Mouse (Mus musculus) hindbrain, embryonic 11.5 days (tissue): ENCODE measurements around the gene Pknox2. TPM values are rescaled to one million over a fixed set of nuclear protein-coding genes. Genes with fewer than 3 reads are reported as not detected.

ENCODE experiments used
- ATAC-seq: fragments of 200-750 bp; cut with Nextera tagmentation; 2 replicates; pipeline ENCODE4 v1.8.0; 2017; ENCODE audit warnings: mild to moderate bottlenecking, moderate TSS enrichment, moderate library complexity; ENCODE audit not compliant: low FRiP score
- DNase-seq: peaks from one replicate; pipeline ENCODE4 v3.0.0-alpha.2; 2015; ENCODE audit warnings: low spot score
- H3K27ac ChIP-seq: fragments of 300-500 bp; sonication (generic); 2 replicates; pipeline ENCODE4 v1.5.1; 2014; ENCODE audit warnings: mild to moderate bottlenecking, low read depth, low read length
- H3K27me3 ChIP-seq: fragments of 300-500 bp; sonication (generic); 2 replicates; pipeline ENCODE4 v1.6.1; 2014; ENCODE audit warnings: mild to moderate bottlenecking, low read length, moderate library complexity, mixed read lengths; ENCODE audit not compliant: control insufficient read depth, insufficient read depth
- H3K36me3 ChIP-seq: fragments of 300-500 bp; sonication (generic); 2 replicates; pipeline ENCODE4 v1.6.1; 2014; ENCODE audit warnings: mild to moderate bottlenecking, low read length, moderate library complexity, mixed read lengths; ENCODE audit not compliant: control insufficient read depth, insufficient read depth
- H3K4me1 ChIP-seq: fragments of 300-500 bp; sonication (generic); replicated peaks from 2 replicates; pipeline ENCODE4 v1.6.1; 2014; ENCODE audit warnings: low read length, mixed read lengths; ENCODE audit not compliant: control insufficient read depth, insufficient read depth
- H3K4me2 ChIP-seq: fragments of 300-500 bp; sonication (generic); replicated peaks from 2 replicates; pipeline ENCODE4 v1.6.1; 2014; ENCODE audit warnings: mild to moderate bottlenecking, low read depth, low read length
- H3K4me3 ChIP-seq: fragments of 300-500 bp; sonication (generic); 2 replicates; pipeline ENCODE4 v1.5.1; 2014; ENCODE audit warnings: low read depth, low read length
- H3K9ac ChIP-seq: fragments of 300-500 bp; sonication (generic); 2 replicates; pipeline ENCODE4 v1.6.1; 2014; ENCODE audit warnings: low read depth, low read length
- H3K9me3 ChIP-seq: fragments of 300-500 bp; sonication (generic); 2 replicates; pipeline ENCODE4 v1.6.1; 2016; ENCODE audit warnings: low read length; ENCODE audit not compliant: control insufficient read depth
- WGBS: fragments of 180-500 bp; shearing (Covaris S2); extraction: QIAGEN DNeasy Blood & Tissue Kit; methylation state at CpG from one replicate; pipeline ENCODE4 v1.1.7; 2014; 5-methylcytosine and 5-hydroxymethylcytosine counted together
- polyA plus RNA-seq: library from polyadenylated mRNA; unstranded; fragments of >200 nt; fragmentation: Nextera tagmentation; extraction: Ambion mirVana; gene quantifications from 2 replicates; pipeline ENCODE4 v1.2.1, GENCODE M21; 2014

Gene Pknox2
- polyA plus RNA-seq, 1 experiment from 2014 or later, result 18.8 TPM

DNA sequence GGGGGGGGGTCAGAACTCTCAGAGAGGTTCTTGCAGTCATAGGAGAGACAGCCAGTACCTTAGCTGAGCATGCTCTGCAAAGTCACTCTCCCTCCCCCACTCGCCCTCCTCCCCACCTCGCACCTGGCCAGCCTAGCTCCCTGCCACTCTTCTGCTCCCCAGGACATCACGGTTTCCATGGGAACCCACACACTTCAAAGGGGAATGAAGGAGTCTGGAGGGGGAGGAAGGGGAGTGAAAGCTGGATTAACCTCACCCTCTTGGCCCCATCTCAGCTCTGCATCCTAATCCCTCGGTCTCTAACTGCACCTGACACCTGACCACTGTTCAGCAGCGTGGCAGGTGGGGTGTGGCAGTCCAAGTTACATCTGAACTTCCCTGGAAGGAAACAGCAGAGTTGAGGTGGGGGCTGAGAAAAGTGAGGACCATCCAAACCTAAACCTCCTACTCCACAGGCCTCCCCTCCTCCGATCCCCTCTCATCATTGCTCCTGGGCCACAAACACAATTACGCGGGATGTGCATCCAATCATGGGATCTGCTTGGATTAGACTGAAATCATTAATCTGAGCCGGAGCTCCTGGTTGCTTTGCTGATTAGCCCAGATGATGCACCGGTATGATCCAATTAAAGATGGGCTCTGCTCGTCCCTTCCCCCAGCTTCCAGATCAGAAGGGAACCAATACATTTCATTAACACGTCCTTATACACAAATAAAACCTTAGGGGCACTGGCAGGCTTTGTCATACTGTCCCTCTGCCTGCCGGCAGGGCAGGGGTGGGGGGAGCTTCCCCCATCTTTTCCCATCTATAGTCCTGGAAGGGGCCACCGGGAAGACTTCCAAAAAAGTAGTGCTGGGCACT is 196.7 kb downstream of the Pknox2 start:
- Histone ChIP-seq H3K4me3 (no peak overlapping the region), H3K36me3 (no peaks in the 10 kb centered on the region), H3K9me3 (no peaks in the 10 kb centered on the region), H3K4me2 (no peak overlapping the region), H3K27ac (peak overlapping the region; percentile 60), H3K9ac (no peak overlapping the region), H3K4me1 (peaks cover 10% of the 10 kb centered on the region), H3K27me3 (no peaks in the 10 kb centered on the region)
- DNase-seq, result no peak
- WGBS, result 26% methylated on average over 14 of the region's 14 CpGs
- peak; percentile 74 for ATAC-seq

DNA sequence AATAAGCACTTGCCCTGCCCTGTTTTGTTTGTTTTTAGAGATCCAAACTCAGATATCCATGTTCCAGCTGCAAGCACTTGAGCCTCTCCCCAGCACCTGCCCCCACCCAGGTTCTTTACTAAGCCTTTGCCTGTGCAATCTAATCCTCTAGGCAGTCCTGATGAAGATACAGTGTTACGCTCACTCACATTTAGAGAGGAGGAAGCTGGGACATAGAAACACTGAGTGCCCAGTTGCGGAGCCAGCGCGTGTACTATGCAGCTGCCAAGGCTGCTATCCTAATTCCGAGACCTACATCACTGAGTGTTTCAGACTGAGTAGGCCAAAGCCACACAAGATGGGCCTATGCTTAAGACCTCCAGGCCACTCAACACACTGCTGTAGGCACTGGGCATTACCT is 199.0 kb downstream of the Pknox2 start:
- Histone ChIP-seq H3K36me3 (no peaks in the 10 kb centered on the region), H3K4me2 (no peak overlapping the region), H3K27me3 (no peaks in the 10 kb centered on the region), H3K4me1 (peaks cover 10% of the 10 kb centered on the region), H3K9ac (no peak overlapping the region), H3K27ac (no peak overlapping the region), H3K4me3 (no peak overlapping the region), H3K9me3 (no peaks in the 10 kb centered on the region)
- no peak for DNase-seq
- no peak for ATAC-seq
- 91% methylated on average over 5 of the region's 5 CpGs for WGBS

DNA sequence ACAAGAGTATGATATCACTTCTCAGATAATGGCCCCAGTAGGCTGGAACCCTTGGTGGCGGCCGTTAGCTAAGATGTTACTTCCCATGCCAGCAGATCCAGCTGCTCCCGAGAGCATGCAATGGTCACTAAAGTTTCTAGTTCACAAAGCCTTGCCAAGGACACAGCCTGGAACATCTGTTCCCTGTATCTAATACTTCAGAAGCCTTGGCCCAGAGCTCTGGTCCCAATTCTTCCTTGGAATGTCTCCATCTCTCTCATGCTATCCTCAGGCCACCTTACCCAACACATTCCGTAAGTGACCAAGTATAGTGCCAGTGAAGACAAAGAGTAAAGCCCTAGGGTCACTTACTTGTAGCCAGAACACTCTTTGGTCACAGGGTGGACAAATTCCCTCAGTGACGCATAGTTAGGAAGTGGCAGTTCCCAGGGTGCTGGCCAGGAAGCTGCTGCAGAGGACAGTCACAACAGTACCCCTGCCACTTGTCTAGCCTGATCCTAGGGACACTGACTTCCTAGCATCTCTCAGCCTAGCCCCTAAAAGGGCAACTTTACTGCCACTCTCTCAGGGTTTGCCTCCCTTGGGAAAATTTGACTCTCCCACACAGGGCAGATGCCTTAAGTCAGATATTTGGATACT is 200.0 kb downstream of the Pknox2 start:
- Histone ChIP-seq H3K36me3 (no peaks in the 10 kb centered on the region), H3K4me1 (peaks cover 10% of the 10 kb centered on the region), H3K4me3 (no peak overlapping the region), H3K4me2 (no peak overlapping the region), H3K27me3 (no peaks in the 10 kb centered on the region), H3K9me3 (no peaks in the 10 kb centered on the region), H3K27ac (no peak overlapping the region), H3K9ac (no peak overlapping the region)
- no peak for DNase-seq
- 91% methylated on average over 5 of the region's 5 CpGs for WGBS
- no peak for ATAC-seq

GRCm38 (mm10) chr9:36944843-36945242 is 202.4 kb downstream of the Pknox2 start:
- Histone ChIP-seq H3K4me1 (peaks cover 2% of the 10 kb centered on the region; the same call in 1 of the 2 replicates), H3K4me2 (no peak overlapping the region), H3K9ac (no peak overlapping the region), H3K9me3 (no peaks in the 10 kb centered on the region), H3K27ac (no peak overlapping the region), H3K4me3 (no peak overlapping the region), H3K36me3 (no peaks in the 10 kb centered on the region), H3K27me3 (no peaks in the 10 kb centered on the region)
- no peak for ATAC-seq
- 68% methylated on average over 7 of the region's 7 CpGs for WGBS
- DNase-seq, result no peak

GRCm38 (mm10) chr9:36942561-36942960 is 204.6 kb downstream of the Pknox2 start:
- Histone ChIP-seq H3K27ac (no peak overlapping the region), H3K4me1 (peaks cover 8% of the 10 kb centered on the region)

DNA sequence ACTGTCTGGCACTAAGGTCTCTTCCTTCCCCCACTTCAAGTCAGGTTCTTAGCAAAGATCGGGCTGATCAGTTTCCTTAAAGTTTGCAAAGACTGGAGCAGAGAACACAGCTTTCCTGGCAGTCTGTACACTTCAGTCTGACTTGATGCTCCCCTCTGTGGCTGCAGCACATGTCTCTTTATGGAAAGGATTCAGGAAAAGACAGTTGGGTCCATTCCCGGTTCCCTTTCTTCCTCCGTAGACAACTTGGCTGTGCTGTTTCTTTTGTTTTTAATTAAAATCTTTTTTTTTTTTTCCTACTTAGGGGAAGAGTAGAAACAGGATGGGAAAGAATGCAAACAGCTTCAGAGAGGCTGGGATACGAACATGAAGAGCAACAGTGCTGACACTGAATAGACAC is 205.1 kb downstream of the Pknox2 start:
- ATAC-seq, result no peak
- WGBS, result 82% methylated on average over 4 of the region's 4 CpGs
- Histone ChIP-seq H3K4me3 (no peak overlapping the region), H3K9ac (no peak overlapping the region), H3K9me3 (no peaks in the 10 kb centered on the region), H3K27ac (no peak overlapping the region), H3K4me1 (peaks cover 8% of the 10 kb centered on the region), H3K4me2 (no peak overlapping the region), H3K27me3 (no peaks in the 10 kb centered on the region), H3K36me3 (no peaks in the 10 kb centered on the region)
- no peak for DNase-seq

More at GRCm38 (mm10) chr9:36942561-36942960, 204.6 kb downstream of the Pknox2 start:
- no peak overlapping the region for H3K9ac ChIP-seq
- 81% methylated on average over 2 of the region's 2 CpGs for WGBS
- ATAC-seq (no peak), DNase-seq (no peak)
- no peaks in the 10 kb centered on the region for H3K9me3 ChIP-seq
- H3K27me3 ChIP-seq, result no peaks in the 10 kb centered on the region
- no peaks in the 10 kb centered on the region for H3K36me3 ChIP-seq
- H3K4me3 ChIP-seq, result no peak overlapping the region
- no peak overlapping the region for H3K4me2 ChIP-seq

GRCm38 (mm10) chr9:36941565-36941964 is 205.6 kb downstream of the Pknox2 start:
- H3K4me1 ChIP-seq, result peaks cover 8% of the 10 kb centered on the region
- DNase-seq (no peak), ATAC-seq (no peak)
- no peak overlapping the region for H3K27ac ChIP-seq
- no peak overlapping the region for H3K9ac ChIP-seq
- no peaks in the 10 kb centered on the region for H3K27me3 ChIP-seq
- no peaks in the 10 kb centered on the region for H3K36me3 ChIP-seq
- no peak overlapping the region for H3K4me2 ChIP-seq
- H3K9me3 ChIP-seq, result no peaks in the 10 kb centered on the region
- no peak overlapping the region for H3K4me3 ChIP-seq
- WGBS, result 27% methylated on average over 5 of the region's 5 CpGs

DNA sequence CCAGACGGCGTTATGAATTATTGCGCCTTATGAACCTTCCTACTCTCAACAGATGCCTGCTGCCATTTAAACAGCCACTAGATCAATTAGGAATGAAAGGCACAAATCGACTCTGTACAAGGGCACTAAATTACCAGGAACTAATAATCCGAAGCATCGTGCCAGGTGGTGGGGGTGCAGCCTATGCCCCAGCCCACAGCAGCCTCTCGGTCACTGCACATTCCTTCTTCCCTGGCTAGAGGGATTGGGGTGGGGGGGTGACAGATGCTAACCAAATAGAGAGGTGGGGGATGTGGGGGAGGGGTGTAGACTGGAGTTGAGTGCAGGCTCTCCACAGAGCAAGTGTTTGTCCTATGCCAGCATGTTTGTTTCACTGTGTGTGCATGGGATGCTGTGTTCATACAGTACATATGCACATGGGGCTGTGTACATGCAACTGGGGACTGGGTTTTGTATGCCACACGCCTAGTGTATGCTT is 208.6 kb downstream of the Pknox2 start:
- WGBS, result 63% methylated on average over 8 of the region's 8 CpGs
- H3K9ac ChIP-seq, result no peak overlapping the region
- H3K27ac ChIP-seq, result peak overlapping the region; percentile 1; the same call in 1 of the 2 replicates
- no peaks in the 10 kb centered on the region for H3K27me3 ChIP-seq
- ATAC-seq (peak; percentile 58), DNase-seq (no peak)
- no peak overlapping the region for H3K4me2 ChIP-seq
- no peak overlapping the region for H3K4me3 ChIP-seq
- peaks cover 8% of the 10 kb centered on the region for H3K4me1 ChIP-seq
- no peaks in the 10 kb centered on the region for H3K36me3 ChIP-seq
- no peaks in the 10 kb centered on the region for H3K9me3 ChIP-seq
